Mouse (Mus musculus) spleen, postnatal 10 days (tissue): Measurements from ENCODE around the gene Gm11096.

ENCODE experiments used
- DNase-seq, 2 experiments: peaks; one replicate each; pipeline ENCODE4 v3.0.0; 2021 to 2022; ENCODE audit warnings: low spot score in 2 of 2

Gene Gm11096

GRCm38 (mm10) chr17:81480351-81481161, 39.0 kb downstream of the Gm11096 start:
- DNase-seq: peak; percentile 3 to 39

GRCm38 (mm10) chr17:81481843-81482490, 40.4 kb downstream of the Gm11096 start:
- no peak for DNase-seq

- DNase-seq: no peak
These were observed 44.8 kb downstream of the Gm11096 start for GRCm38 (mm10) chr17:81486388-81486787.
